Comparison of ENCODE assay signal across 12 mouse cellular contexts in genomic region chr7:90461441-90461840, GRCm38 (mm10). TPM values are rescaled to one million over a fixed set of nuclear protein-coding genes. Genes with fewer than 3 reads are reported as not detected.
"Had no signal": no experiment of that assay in that cellular context is flagged by ENCODE, and none has a peak within 500 bp of the region (broad histone marks: within the 10 kb centered on the region; RNA-seq: fewer than 3 reads in every experiment).

No protein-coding gene starts in this region.

- DNase-seq: kidney, adult 11 months; layer of hippocampus, postnatal 36 days had no signal

- H3K9ac ChIP-seq: kidney, embryonic 15.5 days; liver, embryonic 14.5 days; lung, embryonic 15.5 days; midbrain, embryonic 12.5 days had no signal

- H3K4me3 ChIP-seq: kidney, embryonic 15.5 days; left cerebral cortex, adult 2 months; lung, embryonic 15.5 days; midbrain, embryonic 12.5 days had no signal

- ATAC-seq: midbrain, embryonic 16.5 days had no signal

- H3K27me3 ChIP-seq: kidney, embryonic 15.5 days; lung, embryonic 15.5 days had no signal

- H3K9me3 ChIP-seq: kidney, embryonic 15.5 days; lung, embryonic 15.5 days; megakaryocyte, embryonic 14.5 days; midbrain, embryonic 12.5 days had no signal

- H3K36me3 ChIP-seq: lung, embryonic 15.5 days; midbrain, embryonic 12.5 days had no signal

- H3K4me1 ChIP-seq: lung, embryonic 15.5 days; midbrain, embryonic 12.5 days had no signal

- H3K27ac ChIP-seq: kidney, embryonic 15.5 days; left cerebral cortex, adult 2 months; liver, embryonic 14.5 days; lung, embryonic 15.5 days; midbrain, embryonic 12.5 days; stomach, postnatal 0 days had no signal

- H3K4me2 ChIP-seq: kidney, embryonic 15.5 days had no signal

RNA-seq across cellular contexts. Expression of gene Ccdc89, which starts 35.1 kb away (rescaled TPM):
- polyA plus RNA-seq: small intestine, adult 2 months; spleen, adult 2 months had no signal
